Mouse (Mus musculus): ENCODE data around the gene Tex30. TPM values are rescaled to one million over a fixed set of nuclear protein-coding genes. Genes with fewer than 3 reads are reported as not detected.
"Not testable (repeated sequence)": the region's sequence is repeated elsewhere in the genome, so short reads cannot be mapped to it uniquely, and the experiment has no call there.

Tex30 gene
- polyA plus RNA-seq, 1 experiment from 2014 or later, result 40.1 TPM

DNA sequence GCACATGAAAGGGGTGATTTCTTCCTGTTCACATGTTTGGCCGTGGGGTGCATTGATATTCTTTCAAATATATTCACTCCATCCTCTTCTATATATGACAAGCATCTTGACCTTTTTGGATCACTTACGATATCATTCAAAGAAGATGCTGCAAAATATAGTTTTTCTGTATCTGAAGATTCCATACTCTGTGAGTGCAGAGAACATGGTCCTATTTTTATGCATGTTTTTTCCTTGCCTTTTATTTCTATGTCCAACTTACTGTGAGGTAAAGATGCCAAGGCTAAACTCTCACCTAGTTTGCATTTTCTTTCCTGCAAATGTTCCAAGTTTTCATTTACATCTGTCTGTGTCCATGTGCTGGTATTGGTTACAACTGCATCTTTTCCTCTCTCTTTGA is 40.4 kb downstream of the Tex30 start, which contains the start of gene Gm8251:
Gene Gm8251 (minus strand): TSS at position 101 of the 400 bp plus-strand sequence.
- no peak within 1 kb of the TSS for H3K9ac ChIP-seq (replicated peaks; ENCODE audit: low read depth, low read length)
- no peaks in the 10 kb centered on the region for H3K4me1 ChIP-seq (ENCODE audit: control insufficient read depth, insufficient read depth, low read length)
- no peak within 1 kb of the TSS for H3K4me2 ChIP-seq (ENCODE audit: low read depth, low read length)
- 94% methylated on average over 2 of the region's 2 CpGs for WGBS
- no peaks in the 10 kb centered on the region for H3K36me3 ChIP-seq (ENCODE audit: control insufficient read depth, insufficient read depth, low read length)
- no peak within 1 kb of the TSS for H3K4me3 ChIP-seq (ENCODE audit: low read depth, low read length)
- H3K27ac ChIP-seq (ENCODE audit: low read depth, low read length), result no peak within 1 kb of the TSS
- no peaks in the 10 kb centered on the region for H3K27me3 ChIP-seq (ENCODE audit: control insufficient read depth, insufficient read depth, low read length)
- ATAC-seq (ENCODE audit: low read depth), result no peak
- H3K9me3 ChIP-seq (ENCODE audit: control insufficient read depth, low read length), result no peaks in the 10 kb centered on the region

DNA sequence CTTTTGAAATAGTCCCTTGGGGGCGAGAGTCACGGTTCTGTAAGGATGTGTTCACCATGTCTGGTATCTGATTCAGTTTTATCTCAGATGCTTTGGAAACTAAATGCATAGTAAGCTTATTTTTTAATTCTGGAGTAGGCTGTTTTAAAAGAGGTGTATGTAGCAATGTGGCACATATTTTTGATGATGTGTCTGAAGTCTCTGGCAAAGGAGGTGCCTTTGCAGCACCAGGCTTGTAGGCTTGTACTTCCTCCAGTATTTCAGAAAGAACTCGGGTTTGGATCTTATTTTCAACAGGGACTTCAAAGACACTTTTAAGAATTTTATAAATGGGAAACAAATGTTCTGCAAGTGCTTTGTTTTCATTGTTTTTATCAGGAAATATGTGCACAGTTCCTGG is 44.4 kb downstream of the Tex30 start:
- no peak overlapping the region for H3K9ac ChIP-seq (replicated peaks; ENCODE audit: low read depth, low read length)
- H3K9me3 ChIP-seq (ENCODE audit: control insufficient read depth, low read length), result no peaks in the 10 kb centered on the region
- no peak for ATAC-seq (ENCODE audit: low read depth)
- H3K36me3 ChIP-seq (ENCODE audit: control insufficient read depth, insufficient read depth, low read length), result no peaks in the 10 kb centered on the region
- no peaks in the 10 kb centered on the region for H3K27me3 ChIP-seq (ENCODE audit: control insufficient read depth, insufficient read depth, low read length)
- H3K4me2 ChIP-seq (ENCODE audit: low read depth, low read length), result no peak overlapping the region
- no peak overlapping the region for H3K4me3 ChIP-seq (ENCODE audit: low read depth, low read length)
- no peak overlapping the region for H3K27ac ChIP-seq (ENCODE audit: low read depth, low read length)
- WGBS, result 89% methylated on average over 3 of the region's 3 CpGs
- no peaks in the 10 kb centered on the region for H3K4me1 ChIP-seq (ENCODE audit: control insufficient read depth, insufficient read depth, low read length)

DNA sequence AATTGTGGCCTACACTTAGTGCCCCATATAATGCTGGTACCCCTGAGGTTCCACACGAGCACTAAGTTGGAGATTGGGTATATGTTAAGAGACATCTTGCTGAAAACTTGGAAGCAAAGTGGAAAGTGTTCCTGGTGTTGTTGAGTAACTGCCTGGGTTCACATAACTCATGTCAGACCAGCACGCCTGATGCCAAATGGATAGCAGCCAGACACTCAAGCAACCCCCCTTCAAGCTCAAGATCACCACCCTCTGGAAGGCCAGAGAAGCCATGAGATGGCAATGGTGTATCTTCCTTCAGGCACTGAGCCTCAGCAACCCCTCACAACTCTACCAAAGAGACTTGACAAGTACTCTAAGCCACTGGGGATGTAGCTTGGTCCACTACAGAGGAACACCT is 55.7 kb downstream of the Tex30 start:
- ATAC-seq (ENCODE audit: low read depth), result no peak
- 80% methylated on average over 2 of the region's 2 CpGs for WGBS
- Histone ChIP-seq H3K36me3 (ENCODE audit: control insufficient read depth, insufficient read depth, low read length) (no peaks in the 10 kb centered on the region), H3K9ac (replicated peaks; ENCODE audit: low read depth, low read length) (no peak overlapping the region), H3K27ac (ENCODE audit: low read depth, low read length) (no peak overlapping the region), H3K4me3 (ENCODE audit: low read depth, low read length) (no peak overlapping the region), H3K9me3 (ENCODE audit: control insufficient read depth, low read length) (no peaks in the 10 kb centered on the region), H3K4me1 (ENCODE audit: control insufficient read depth, insufficient read depth, low read length) (no peaks in the 10 kb centered on the region), H3K4me2 (ENCODE audit: low read depth, low read length) (no peak overlapping the region), H3K27me3 (ENCODE audit: control insufficient read depth, insufficient read depth, low read length) (no peaks in the 10 kb centered on the region)

DNA sequence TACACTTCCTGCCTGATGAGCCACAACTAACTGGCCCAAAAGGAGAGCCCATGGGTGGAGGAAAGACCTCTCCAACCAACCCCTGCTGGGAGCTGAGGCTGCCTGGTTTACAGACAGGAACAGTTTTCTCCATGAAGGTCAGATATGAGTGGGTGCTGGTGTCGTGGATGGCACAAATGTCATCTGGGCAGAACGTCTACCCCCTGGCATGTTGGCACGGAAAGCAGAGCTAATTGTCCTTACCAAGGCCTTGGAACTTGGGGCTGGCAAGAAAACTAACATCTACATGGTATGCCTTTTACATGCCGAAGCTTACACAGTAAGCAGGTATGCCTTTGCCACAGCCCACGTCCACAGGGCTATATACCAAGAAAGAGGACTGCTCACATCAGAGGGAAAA is 56.6 kb downstream of the Tex30 start:
- H3K4me3 ChIP-seq (ENCODE audit: low read depth, low read length); H3K9ac ChIP-seq (replicated peaks; ENCODE audit: low read depth, low read length); H3K9me3 ChIP-seq (ENCODE audit: control insufficient read depth, low read length); ATAC-seq (ENCODE audit: low read depth); H3K4me1 ChIP-seq (ENCODE audit: control insufficient read depth, insufficient read depth, low read length); H3K27me3 ChIP-seq (ENCODE audit: control insufficient read depth, insufficient read depth, low read length); H3K36me3 ChIP-seq (ENCODE audit: control insufficient read depth, insufficient read depth, low read length); H3K27ac ChIP-seq (ENCODE audit: low read depth, low read length); H3K4me2 ChIP-seq (ENCODE audit: low read depth, low read length): not testable (repeated sequence)
- WGBS, result 83% methylated on average over 5 of the region's 5 CpGs

DNA sequence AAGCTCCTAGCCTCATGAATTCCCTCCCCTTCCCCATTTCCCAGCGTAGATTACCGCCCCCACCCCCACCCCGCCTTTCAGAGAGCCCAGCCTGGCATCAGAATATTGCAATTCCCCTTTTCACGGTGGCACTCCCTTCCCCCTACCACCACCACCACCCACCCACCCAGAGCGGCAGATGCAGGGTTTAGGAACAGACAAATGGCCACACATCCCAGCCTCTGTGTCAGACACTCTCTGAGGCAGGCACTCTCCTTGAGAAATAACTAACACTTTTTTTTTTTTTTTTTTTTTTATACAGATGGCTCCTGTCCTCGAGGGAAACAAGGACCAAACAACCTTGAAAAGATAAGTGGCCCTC is 59.7 kb downstream of the Tex30 start:
- WGBS, result 1% methylated on average over 6 of the region's 6 CpGs
- no peak overlapping the region for H3K27ac ChIP-seq (ENCODE audit: low read depth, low read length)

DNA sequence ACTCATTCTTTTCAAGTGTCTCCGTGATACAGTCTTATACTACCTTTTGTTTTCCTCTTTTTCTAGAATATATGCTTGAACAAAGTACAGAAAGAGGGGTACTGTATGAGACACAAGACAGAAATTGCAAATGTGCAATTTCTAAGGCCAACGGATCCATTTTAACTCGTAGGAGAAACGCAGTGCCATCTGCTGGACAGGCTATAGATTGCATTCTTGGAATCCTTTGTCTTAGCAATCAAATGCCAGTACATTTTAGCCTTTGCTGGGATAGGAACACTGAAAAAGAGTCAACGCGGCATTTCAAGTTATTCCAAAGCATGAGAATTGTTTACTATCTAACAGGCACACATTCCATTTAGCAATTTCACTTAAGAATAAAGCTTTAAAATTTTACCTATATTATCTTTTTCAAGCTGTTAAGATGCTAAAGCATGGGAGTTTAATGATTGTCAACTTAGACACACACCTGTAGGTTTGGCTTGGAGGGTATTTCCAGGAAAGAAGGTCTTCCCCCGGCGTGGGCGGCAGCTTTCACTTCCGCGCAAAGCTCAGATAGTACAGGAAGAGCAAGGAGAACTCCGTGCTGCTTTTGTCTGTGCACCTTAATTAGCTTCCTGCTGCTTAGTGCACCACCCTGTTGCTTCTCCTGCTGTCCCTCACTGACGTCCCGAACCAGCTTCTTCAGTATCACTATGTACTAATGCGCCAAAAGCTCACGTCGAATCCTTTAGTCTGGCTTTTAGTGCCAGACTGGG is 60.3 kb downstream of the Tex30 start:
- Histone ChIP-seq H3K9me3 (ENCODE audit: control insufficient read depth, low read length) (no peaks in the 10 kb centered on the region), H3K27ac (ENCODE audit: low read depth, low read length) (no peak overlapping the region), H3K4me2 (ENCODE audit: low read depth, low read length) (peak overlapping the region; percentile 69), H3K4me1 (ENCODE audit: control insufficient read depth, insufficient read depth, low read length) (no peaks in the 10 kb centered on the region), H3K4me3 (ENCODE audit: low read depth, low read length) (peak overlapping the region; percentile 33), H3K36me3 (ENCODE audit: control insufficient read depth, insufficient read depth, low read length) (no peaks in the 10 kb centered on the region), H3K27me3 (ENCODE audit: control insufficient read depth, insufficient read depth, low read length) (no peaks in the 10 kb centered on the region), H3K9ac (replicated peaks; ENCODE audit: low read depth, low read length) (peak overlapping the region; percentile 55)
- ATAC-seq (ENCODE audit: low read depth), result peak; percentile 82
- 2% methylated on average over 17 of the region's 17 CpGs for WGBS

More for the DNA sequence above, 59.7 kb downstream of the Tex30 start:
- Histone ChIP-seq H3K4me2 (ENCODE audit: low read depth, low read length) (peak overlapping the region; percentile 69), H3K27me3 (ENCODE audit: control insufficient read depth, insufficient read depth, low read length) (no peaks in the 10 kb centered on the region), H3K9me3 (ENCODE audit: control insufficient read depth, low read length) (no peaks in the 10 kb centered on the region), H3K4me3 (ENCODE audit: low read depth, low read length) (peak overlapping the region; percentile 33), H3K4me1 (ENCODE audit: control insufficient read depth, insufficient read depth, low read length) (no peaks in the 10 kb centered on the region), H3K36me3 (ENCODE audit: control insufficient read depth, insufficient read depth, low read length) (no peaks in the 10 kb centered on the region), H3K9ac (replicated peaks; ENCODE audit: low read depth, low read length) (peak overlapping the region; percentile 55)
- peak; percentile 80 for ATAC-seq (ENCODE audit: low read depth)

Other genes with a start within 250 kb of the Tex30 start
- gene Tpp2, start 168.8 kb downstream of the Tex30 start, polyA plus RNA-seq (2014; fragmentation: Nextera tagmentation; extraction: Ambion mirVana), result 59.2 and 69.0 TPM in 2 replicates
- gene Mettl21c, start 82.4 kb downstream of the Tex30 start, polyA plus RNA-seq (2014; fragmentation: Nextera tagmentation; extraction: Ambion mirVana), result 1.7 and 2.1 TPM in 2 replicates
- 0.04 and 0.08 TPM in 2 replicates for gene Gm8251, start 40.5 kb downstream of the Tex30 start, polyA plus RNA-seq (2014; fragmentation: Nextera tagmentation; extraction: Ambion mirVana)
- gene Kdelc1, start 16.4 kb upstream of the Tex30 start, polyA plus RNA-seq (2014; fragmentation: Nextera tagmentation; extraction: Ambion mirVana), result 25.3 and 30.1 TPM in 2 replicates
- 34.8 and 41.5 TPM in 2 replicates for gene Bivm, start 16.5 kb upstream of the Tex30 start, polyA plus RNA-seq (2014; fragmentation: Nextera tagmentation; extraction: Ambion mirVana)
- 29.9 and 38.3 TPM in 2 replicates for gene Ercc5, start 45.3 kb upstream of the Tex30 start, polyA plus RNA-seq (2014; fragmentation: Nextera tagmentation; extraction: Ambion mirVana)
- gene Mettl21e, start 116.5 kb upstream of the Tex30 start, polyA plus RNA-seq (2014; fragmentation: Nextera tagmentation; extraction: Ambion mirVana), result not detected in 2 replicates